Mouse (Mus musculus) intestine, embryonic 14.5 days (tissue): ENCODE results near the gene Mef2a. TPM values are rescaled to one million over a fixed set of nuclear protein-coding genes. Genes with fewer than 3 reads are reported as not detected.

Experiments
- ATAC-seq: fragments of 200-750 bp; cut with Nextera tagmentation; replicated peaks from 2 replicates; pipeline ENCODE4 v1.8.0; 2017; ENCODE audit warnings: low read depth, moderate number of reproducible peaks, moderate TSS enrichment, moderate library complexity; ENCODE audit not compliant: low FRiP score, low TSS enrichment
- DNase-seq: peaks from one replicate; pipeline ENCODE4 v3.0.0-alpha.2; 2018; ENCODE audit warnings: low spot score
- H3K27ac ChIP-seq: fragments of 300-500 bp; sonication (generic); 2 replicates; pipeline ENCODE4 v1.5.1; 2014; ENCODE audit warnings: low read depth, mild to moderate bottlenecking, control low read depth
- H3K27me3 ChIP-seq: fragments of 300-500 bp; sonication (generic); replicated peaks from 2 replicates; pipeline ENCODE4 v1.6.1; 2014; ENCODE audit warnings: low read length, control low read depth; ENCODE audit not compliant: control insufficient read depth, insufficient read depth
- H3K36me3 ChIP-seq: fragments of 300-500 bp; sonication (generic); 2 replicates; pipeline ENCODE4 v1.6.1; 2014; ENCODE audit warnings: low read length, control low read depth; ENCODE audit not compliant: control insufficient read depth, insufficient read depth
- H3K4me1 ChIP-seq: fragments of 300-500 bp; sonication (generic); replicated peaks from 2 replicates; pipeline ENCODE4 v1.6.1; 2014; ENCODE audit warnings: low read length, control low read depth, mixed read lengths; ENCODE audit not compliant: control insufficient read depth, insufficient read depth
- H3K4me2 ChIP-seq: fragments of 300-500 bp; sonication (generic); 2 replicates; pipeline ENCODE4 v1.6.1; 2014; ENCODE audit warnings: low read length
- H3K4me3 ChIP-seq: fragments of 300-500 bp; sonication (generic); 2 replicates; pipeline ENCODE4 v1.5.1; 2014; ENCODE audit warnings: low read depth, low read length, control low read depth, mixed read lengths
- H3K9ac ChIP-seq: fragments of 300-500 bp; sonication (generic); 2 replicates; pipeline ENCODE4 v1.6.1; 2014; ENCODE audit warnings: mild to moderate bottlenecking, low read length
- H3K9me3 ChIP-seq: fragments of 300-500 bp; sonication (generic); 2 replicates; pipeline ENCODE4 v1.6.1; 2016; ENCODE audit warnings: low read length, control low read depth; ENCODE audit not compliant: control insufficient read depth
- WGBS: fragments of 180-500 bp; shearing (Covaris S2); extraction: QIAGEN DNeasy Blood & Tissue Kit; methylation state at CpG from one replicate; pipeline ENCODE4 v1.1.7; 2014; 5-methylcytosine and 5-hydroxymethylcytosine counted together
- polyA plus RNA-seq: library from polyadenylated mRNA; unstranded; fragments of >200 nt; fragmentation: Nextera tagmentation; extraction: Ambion mirVana; gene quantifications from 2 replicates; pipeline ENCODE4 v1.2.1, GENCODE M21; 2014

The Mef2a gene
- polyA plus RNA-seq, 1 experiment from 2014 or later, result 35.3 TPM

- no peak for ATAC-seq
- Histone ChIP-seq H3K4me3 (0 out of 2 replicates have a peak overlapping the region, but pooled peaks have one; percentile 83), H3K27me3 (no peaks in the 10 kb centered on the region), H3K27ac (peak overlapping the region; percentile 99), H3K4me2 (peak overlapping the region; percentile 87), H3K9ac (no peak overlapping the region), H3K36me3 (no peaks in the 10 kb centered on the region), H3K4me1 (0 out of 2 replicates have a peak, but pooled peaks cover 8% of the 10 kb centered on the region), H3K9me3 (no peaks in the 10 kb centered on the region)
- 45% methylated on average over 5 of the region's 5 CpGs for WGBS
- DNase-seq, result peak; percentile 53
Measured at GRCm38 (mm10) chr7:67373975-67374374, 1.3 kb upstream of the Mef2a start.

- Histone ChIP-seq H3K27me3 (no peaks in the 10 kb centered on the region), H3K27ac (peak overlapping the region; percentile 99), H3K9me3 (no peaks in the 10 kb centered on the region), H3K36me3 (no peaks in the 10 kb centered on the region), H3K4me3 (peak overlapping the region; percentile 83), H3K9ac (peak overlapping the region; percentile 97), H3K4me2 (peak overlapping the region; percentile 87), H3K4me1 (0 out of 2 replicates have a peak, but pooled peaks cover 10% of the 10 kb centered on the region)
- ATAC-seq, result 0 out of 2 replicates have a peak, but pooled peaks have one; percentile 11
- 32% methylated on average over 6 of the region's 6 CpGs for WGBS
- DNase-seq, result no peak
Measured at GRCm38 (mm10) chr7:67373584-67373960, 914 bp upstream of the Mef2a start.

GRCm38 (mm10) chr7:67371891-67372672 lies 576 bp downstream of the Mef2a start:
- Histone ChIP-seq H3K4me3 (peak overlapping the region; percentile 83), H3K4me1 (0 out of 2 replicates have a peak, but pooled peaks cover 11% of the 10 kb centered on the region), H3K9ac (peak overlapping the region; percentile 97), H3K4me2 (peak overlapping the region; percentile 87), H3K9me3 (no peaks in the 10 kb centered on the region), H3K27me3 (no peaks in the 10 kb centered on the region), H3K36me3 (no peaks in the 10 kb centered on the region), H3K27ac (peak overlapping the region; percentile 99)
- under 1% methylated on average over 35 of the region's 75 CpGs for WGBS
- ATAC-seq, result peak; percentile 83
- DNase-seq, result peak; percentile 74

GRCm38 (mm10) chr7:67371351-67371890 lies 1.2 kb downstream of the Mef2a start:
- Histone ChIP-seq H3K27ac (no peak overlapping the region), H3K36me3 (no peaks in the 10 kb centered on the region), H3K4me3 (peak overlapping the region; percentile 83), H3K4me1 (0 out of 2 replicates have a peak, but pooled peaks cover 11% of the 10 kb centered on the region), H3K4me2 (peak overlapping the region; percentile 87), H3K27me3 (no peaks in the 10 kb centered on the region), H3K9ac (peak overlapping the region; percentile 97), H3K9me3 (no peaks in the 10 kb centered on the region)
- DNase-seq (no peak), ATAC-seq (no peak)
- 7% methylated on average over 10 of the region's 10 CpGs for WGBS

- Histone ChIP-seq H3K27ac (no peak overlapping the region), H3K4me1 (0 out of 2 replicates have a peak, but pooled peaks cover 11% of the 10 kb centered on the region), H3K27me3 (no peaks in the 10 kb centered on the region), H3K36me3 (no peaks in the 10 kb centered on the region), H3K4me2 (no peak overlapping the region), H3K4me3 (no peak overlapping the region), H3K9me3 (no peaks in the 10 kb centered on the region), H3K9ac (no peak overlapping the region)
- WGBS, result 59% methylated on average over 4 of the region's 4 CpGs
- no peak for DNase-seq
- no peak for ATAC-seq
Measured at GRCm38 (mm10) chr7:67369645-67370044, 3.0 kb downstream of the Mef2a start.

GRCm38 (mm10) chr7:67368394-67368793 lies 4.3 kb downstream of the Mef2a start:
- 89% methylated on average over 2 of the region's 2 CpGs for WGBS
- Histone ChIP-seq H3K27ac (no peak overlapping the region), H3K4me1 (0 out of 2 replicates have a peak, but pooled peaks cover 3% of the 10 kb centered on the region), H3K4me3 (no peak overlapping the region), H3K4me2 (no peak overlapping the region), H3K36me3 (no peaks in the 10 kb centered on the region), H3K9ac (no peak overlapping the region), H3K27me3 (no peaks in the 10 kb centered on the region), H3K9me3 (no peaks in the 10 kb centered on the region)
- ATAC-seq (no peak), DNase-seq (no peak)

- Histone ChIP-seq H3K9ac (no peak overlapping the region), H3K27me3 (no peaks in the 10 kb centered on the region), H3K36me3 (no peaks in the 10 kb centered on the region; the same call in 1 of the 2 replicates), H3K27ac (no peak overlapping the region), H3K4me2 (no peak overlapping the region), H3K4me1 (no peaks in the 10 kb centered on the region), H3K4me3 (no peak overlapping the region), H3K9me3 (peaks cover 7% of the 10 kb centered on the region; the same call in 1 of the 2 replicates)
- ATAC-seq (no peak), DNase-seq (no peak)
- 92% methylated on average over 3 of the region's 3 CpGs for WGBS
Measured at GRCm38 (mm10) chr7:67360588-67360987, 12.1 kb downstream of the Mef2a start.

- ATAC-seq (no peak), DNase-seq (no peak)
- no peaks in the 10 kb centered on the region; the same call in 1 of the 2 replicates for H3K36me3 ChIP-seq
- no peaks in the 10 kb centered on the region for H3K27me3 ChIP-seq
- H3K4me1 ChIP-seq, result no peaks in the 10 kb centered on the region
- H3K4me3 ChIP-seq, result no peak overlapping the region
- H3K27ac ChIP-seq, result no peak overlapping the region
- no peak overlapping the region for H3K9ac ChIP-seq
- peaks cover 9% of the 10 kb centered on the region; the same call in 1 of the 2 replicates for H3K9me3 ChIP-seq
- no peak overlapping the region for H3K4me2 ChIP-seq
Measured at GRCm38 (mm10) chr7:67359863-67360262, 12.8 kb downstream of the Mef2a start.
